Mouse (Mus musculus) kidney, postnatal 10 days (tissue): ENCODE data around the gene Olfr458.
"Not testable (repeated sequence)": the region's sequence is repeated elsewhere in the genome, so short reads cannot be mapped to it uniquely, and the experiment has no call there.

Experiments
- DNase-seq: peaks from one replicate; pipeline ENCODE4 v3.0.0; 2021; ENCODE audit warnings: mixed read lengths

The Olfr458 gene

DNA sequence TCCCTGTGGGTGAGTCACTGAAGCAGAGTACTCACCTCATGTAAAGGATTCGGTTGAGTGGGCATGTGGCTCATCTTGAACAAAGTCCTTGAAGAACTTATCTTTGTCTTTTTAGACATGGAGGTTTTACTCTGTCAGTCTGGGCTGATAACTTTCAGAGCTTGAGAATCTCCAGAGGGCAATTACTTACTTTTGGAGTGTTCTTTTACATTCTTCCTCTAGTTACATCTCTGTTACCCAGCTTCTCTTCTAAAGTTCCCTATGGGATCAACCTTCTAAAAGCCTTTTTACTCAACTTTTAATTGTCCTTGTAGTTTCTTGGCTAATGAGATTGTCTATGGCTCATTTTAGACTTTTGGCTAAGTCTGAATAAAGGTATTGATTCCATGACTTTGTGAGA lies at the start of gene Olfr458:
Gene Olfr458, minus strand, starts transcription at position 101 of the 400 bp plus-strand sequence.
- no peak for DNase-seq

DNA sequence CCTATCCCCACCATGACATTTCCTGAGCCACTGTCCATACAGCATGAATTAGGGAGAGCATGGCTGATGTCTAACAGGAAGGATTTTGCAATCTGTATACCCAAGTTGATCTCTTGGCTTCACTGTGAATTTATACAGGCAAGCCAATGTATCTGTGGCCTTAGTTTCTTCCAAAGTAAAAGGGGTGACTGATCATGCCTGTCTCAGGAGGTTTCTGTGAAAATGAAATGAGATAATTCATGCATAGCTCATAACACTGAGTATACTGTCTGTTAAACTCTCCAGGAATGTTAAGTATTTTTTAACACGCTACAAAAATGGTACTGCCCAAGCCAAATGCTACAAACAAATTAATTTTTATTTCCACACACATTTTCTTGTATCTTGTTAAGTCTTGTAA lies 48.5 kb upstream of the Olfr458 start:
- DNase-seq, result no peak

DNA sequence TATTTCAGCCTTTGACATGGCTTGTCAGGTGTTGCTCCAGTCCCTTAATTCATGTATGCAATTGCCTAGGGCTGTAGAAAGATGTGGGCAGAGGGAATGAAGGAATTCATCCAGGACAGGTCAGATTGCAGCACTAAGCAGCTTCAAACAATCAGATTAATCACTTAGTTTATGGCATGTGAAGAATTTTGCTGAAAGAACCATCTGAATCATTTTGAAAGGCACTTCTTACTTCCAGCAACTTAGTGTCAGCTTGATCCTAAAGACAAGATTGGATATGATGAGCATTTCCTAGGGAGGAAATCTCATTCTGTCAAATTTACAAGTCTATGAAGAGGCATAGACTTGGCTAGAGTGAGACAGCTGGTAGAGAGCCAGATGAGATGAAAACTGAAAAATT lies 44.3 kb upstream of the Olfr458 start:
- no peak for DNase-seq

DNA sequence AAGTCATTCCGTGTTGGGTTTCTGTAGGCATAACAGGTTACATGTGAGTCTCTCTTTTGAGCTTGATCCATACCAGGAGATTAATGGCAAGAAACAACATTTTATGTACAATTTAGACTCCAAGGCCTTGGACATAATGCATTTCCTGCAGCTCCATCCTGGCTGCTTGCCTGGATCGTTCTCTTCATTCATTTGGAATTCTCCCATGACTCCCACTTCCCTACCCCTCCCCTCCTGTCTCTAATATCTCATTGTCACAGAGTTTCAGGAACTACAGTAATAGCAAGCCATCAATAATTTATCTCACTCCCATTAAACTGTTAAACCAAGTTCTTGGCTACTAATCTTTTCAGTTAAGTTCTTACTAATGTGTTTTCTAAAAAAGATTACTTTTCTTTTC lies 38.5 kb upstream of the Olfr458 start:
- peak; percentile 79 for DNase-seq

DNA sequence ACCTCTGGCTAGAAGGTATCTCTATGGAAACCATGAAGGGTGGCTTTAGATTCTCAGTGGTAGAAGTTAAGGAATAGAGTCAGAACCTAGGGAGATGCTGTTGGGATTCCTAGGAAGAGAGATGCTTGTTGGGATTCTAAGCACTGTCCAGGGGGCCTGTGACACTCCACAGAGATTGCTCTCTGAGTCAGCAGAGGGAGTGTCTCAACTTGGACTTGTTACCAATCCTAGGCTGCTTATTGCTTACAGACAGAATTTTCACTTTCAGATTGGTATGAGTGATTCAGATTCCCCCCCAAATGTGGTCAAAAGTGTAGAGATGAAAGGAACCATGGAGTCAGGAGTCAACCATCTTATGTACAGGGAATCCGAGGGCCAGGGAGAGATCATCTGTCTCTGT lies 24.7 kb upstream of the Olfr458 start:
- no peak for DNase-seq

DNA sequence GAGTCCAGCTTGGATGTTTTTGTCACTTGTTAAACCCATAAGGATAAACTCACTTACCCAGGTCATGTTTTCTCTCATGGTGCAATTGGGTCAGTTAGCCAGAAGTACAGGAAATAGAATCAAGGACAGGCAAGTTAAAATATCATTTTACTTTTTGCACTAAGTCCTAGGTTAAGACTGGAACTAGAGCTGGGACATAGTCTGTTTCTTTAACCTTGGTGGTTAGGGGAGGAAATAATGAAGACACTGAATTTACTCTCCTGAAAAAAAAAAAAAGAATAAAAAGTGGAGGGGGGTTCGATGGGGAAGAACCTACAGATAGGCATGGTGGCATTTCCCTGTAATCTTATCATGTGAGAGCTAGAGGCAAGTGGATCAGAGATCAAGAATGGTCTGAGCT lies 22.1 kb upstream of the Olfr458 start, which contains the start of gene Olfr456:
Gene Olfr456, minus strand, starts transcription at position 101 of the 400 bp plus-strand sequence.
- no peak for DNase-seq

DNA sequence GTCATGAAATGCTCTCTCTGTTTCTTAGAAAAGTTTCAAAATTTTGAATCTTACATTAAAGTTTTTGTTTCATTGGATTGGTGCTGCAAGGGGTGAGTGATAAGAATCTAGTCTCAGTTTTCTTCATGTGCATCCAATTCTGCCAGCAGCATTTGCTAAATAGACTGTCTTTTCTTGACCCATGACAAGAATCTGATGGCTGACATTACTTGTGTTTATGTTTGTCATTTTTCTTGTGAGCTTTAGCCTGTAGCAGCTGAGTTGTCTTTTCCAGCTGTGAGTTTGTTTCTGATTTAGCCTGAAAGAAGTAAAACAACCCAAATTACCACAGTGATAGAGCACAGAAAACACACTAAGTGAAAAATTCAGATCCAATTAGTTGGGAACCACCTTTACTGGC lies 19.6 kb upstream of the Olfr458 start:
- no peak for DNase-seq

DNA sequence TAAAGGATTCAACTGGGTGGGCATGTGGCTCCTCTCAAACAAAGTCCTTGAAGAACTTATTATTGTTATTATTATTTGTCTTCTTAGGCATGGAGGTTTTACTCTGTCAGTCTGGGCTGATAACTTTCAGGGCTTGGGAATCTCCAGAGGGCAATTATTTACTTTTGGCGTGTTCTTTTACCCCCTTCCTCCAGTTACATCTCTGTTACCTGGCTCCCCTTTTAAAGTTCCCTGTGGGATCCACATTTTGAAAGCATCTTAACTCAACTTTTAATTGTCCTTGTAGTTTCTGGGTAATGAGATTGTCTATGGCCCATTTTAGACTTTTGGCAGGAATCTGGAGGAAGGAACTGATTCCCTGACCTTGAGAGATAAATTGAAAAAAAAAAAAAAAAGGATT lies 11.2 kb upstream of the Olfr458 start, which contains the start of gene Olfr457:
Gene Olfr457, minus strand, starts transcription at position 101 of the 400 bp plus-strand sequence.
- DNase-seq, result no peak

DNA sequence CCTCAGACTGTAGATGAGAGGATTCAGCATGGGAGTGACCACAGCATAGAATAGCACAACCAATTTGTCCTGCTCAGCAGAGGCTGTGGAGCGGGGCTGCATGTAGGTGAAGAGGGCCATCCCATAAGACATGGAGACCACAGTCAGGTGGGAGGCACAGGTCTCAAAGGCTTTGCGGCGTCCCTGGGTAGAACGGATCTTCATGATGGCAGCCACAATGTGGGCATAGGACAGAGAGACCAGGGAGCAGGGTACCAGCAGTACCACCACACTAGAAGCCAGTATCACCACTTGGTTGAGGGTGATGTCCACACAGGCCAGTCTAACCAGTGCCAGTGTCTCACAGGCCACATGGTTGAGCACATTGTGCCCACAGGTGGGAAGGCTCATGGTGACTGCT lies 6.3 kb upstream of the Olfr458 start:
- not testable (repeated sequence) for DNase-seq

DNA sequence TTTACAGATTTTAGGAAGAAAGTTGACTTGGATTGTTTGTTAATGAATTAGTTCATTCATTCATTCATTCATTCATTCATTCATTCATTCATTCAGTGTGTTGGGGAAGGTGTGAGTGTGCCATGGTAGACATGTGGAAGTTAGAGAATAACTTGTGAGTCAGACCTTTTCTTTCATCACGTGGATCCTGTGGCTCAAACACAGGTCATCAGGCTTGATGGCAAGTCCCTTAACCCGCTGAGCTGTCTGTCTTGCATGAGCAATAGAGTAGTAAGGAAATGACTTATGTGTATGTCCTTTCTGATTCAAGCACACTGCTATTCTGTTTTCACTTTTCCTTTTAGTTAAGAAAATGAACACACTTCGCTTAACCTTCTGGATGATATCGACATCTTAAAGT lies 5.5 kb upstream of the Olfr458 start:
- no peak for DNase-seq

DNA sequence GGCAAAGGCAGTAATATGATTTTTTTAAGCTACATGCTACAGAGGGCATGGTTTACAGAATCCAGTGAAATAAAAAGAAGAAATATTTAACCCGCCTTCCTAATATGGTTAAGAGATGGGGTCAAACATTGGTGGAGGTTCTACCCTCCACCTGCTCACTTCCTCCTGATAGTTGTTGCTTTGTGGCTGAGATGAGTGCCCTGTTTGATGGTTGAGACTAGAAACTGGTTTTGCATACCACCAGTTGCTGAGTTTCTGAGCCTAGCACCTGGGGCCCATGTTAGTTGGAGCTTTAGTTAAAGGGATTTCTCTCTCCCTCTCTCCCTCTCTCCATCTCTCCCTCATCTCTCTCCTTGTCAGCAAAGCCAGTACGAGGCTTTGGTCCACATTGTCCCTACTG lies 17.6 kb downstream of the Olfr458 start:
- no peak for DNase-seq

DNA sequence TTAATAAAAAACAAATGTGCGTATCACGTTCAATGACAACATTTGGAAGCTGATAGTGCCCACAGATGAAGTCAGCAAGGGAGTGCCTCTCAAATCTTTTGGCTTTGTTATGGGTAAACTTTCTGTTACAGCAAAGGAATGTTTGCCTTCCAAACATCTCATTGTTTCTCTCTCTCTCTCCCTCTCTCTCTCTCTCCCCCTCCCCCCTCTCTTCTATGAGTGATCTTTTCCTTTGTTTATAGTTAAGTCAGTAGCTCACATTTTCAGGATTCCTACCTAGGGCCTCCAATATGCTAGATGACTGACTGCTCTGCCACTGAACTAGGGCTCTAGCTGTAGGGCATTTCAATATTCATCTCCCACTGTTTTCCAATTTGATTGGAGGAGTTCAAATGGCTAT lies 20.5 kb downstream of the Olfr458 start:
- no peak for DNase-seq

DNA sequence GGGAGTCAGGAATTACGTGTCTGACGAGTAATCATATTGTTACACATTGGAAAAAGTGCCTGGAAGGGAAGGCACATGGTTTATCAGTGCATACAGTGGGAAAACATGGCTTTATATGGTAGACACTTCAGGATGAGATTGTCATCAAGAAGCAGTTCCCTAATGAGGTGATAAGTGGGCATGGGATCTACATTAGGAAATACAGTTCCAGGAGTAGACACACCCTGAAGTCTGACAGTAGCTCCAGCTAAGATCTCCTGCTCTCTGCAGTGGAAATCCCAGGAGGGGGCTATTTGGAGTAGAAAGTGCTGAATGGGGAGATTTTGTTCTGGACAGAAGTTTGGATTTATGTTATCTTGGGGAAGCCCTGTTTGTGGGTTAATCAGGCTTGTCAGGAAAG lies 23.6 kb downstream of the Olfr458 start:
- DNase-seq, result no peak

DNA sequence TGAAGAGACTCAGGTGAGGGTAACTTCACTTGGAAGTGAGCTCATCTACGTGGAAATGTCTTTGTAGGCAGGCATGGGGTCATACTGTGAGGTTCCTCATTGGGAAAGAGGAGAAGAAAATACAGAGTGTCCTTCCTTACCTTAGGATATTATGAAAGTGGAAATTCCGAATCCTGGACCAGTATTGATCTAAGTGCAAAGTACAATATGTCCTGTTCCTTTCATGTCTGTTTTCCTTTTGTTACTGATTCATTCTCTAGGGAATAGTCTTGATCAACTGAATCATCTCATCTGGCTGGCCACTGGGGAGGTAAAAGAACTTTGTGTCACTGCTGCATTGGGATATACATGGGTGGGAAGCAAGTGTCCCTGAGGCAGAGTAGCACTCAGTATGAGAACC lies 29.5 kb downstream of the Olfr458 start:
- DNase-seq, result no peak

DNA sequence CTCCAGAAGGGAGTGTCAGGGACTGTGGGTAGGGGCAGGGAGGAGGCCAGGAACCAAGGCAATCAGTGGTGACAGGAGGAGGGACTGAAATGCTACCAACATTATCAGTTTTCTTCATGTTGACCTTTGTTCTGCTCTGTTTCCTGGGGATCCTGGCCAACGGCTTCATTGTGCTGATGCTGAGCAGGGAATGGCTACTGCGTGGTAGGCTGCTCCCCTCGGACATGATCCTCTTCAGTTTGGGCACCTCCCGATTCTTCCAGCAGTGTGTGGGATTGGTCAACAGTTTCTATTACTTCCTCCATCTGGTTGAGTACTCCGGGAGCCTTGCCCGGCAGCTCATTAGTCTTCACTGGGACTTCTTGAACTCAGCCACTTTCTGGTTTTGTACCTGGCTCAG lies 30.6 kb downstream of the Olfr458 start, which contains the start of gene Tas2r126:
Gene Tas2r126, plus strand, starts transcription at position 90 of the 400 bp plus-strand sequence.
- peak; percentile 13 for DNase-seq

DNA sequence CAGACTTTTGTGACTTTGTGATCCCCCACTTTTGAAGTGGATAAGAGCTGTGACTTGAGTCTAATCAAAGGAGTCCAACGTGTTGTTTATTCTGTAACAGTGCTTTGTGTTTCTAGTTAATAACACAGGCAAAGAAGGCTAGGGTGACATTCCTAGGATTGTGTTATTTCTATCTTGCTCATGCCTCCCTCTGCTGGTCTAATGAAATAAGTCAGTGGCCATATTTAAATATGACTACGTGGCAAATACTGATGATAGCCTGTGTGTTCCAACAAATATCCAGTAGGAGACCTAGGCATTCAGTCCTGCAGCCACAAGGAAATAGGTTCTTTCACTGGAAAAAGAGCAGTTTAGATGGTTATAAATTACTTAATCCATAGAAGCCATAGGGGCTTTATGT lies 31.4 kb downstream of the Olfr458 start:
- DNase-seq, result no peak

DNA sequence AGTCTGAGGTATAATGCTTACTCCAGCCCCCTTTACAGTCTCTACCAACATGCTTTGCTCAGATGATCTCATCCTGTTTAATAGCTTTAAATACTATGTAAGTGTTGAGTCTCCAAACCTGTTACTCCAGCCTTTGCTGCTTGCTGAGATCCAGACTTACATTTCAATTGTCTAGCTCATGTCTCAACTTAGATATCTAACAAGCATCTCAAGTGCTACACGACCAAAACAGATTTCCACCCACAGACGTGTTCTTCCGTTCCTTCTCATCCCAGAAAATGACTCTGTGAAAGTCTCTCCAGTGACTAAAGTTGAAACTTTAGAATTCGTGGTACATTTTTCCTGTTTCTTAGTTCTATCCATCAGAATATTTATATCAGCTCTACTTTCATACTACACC lies 38.7 kb downstream of the Olfr458 start:
- DNase-seq, result no peak

DNA sequence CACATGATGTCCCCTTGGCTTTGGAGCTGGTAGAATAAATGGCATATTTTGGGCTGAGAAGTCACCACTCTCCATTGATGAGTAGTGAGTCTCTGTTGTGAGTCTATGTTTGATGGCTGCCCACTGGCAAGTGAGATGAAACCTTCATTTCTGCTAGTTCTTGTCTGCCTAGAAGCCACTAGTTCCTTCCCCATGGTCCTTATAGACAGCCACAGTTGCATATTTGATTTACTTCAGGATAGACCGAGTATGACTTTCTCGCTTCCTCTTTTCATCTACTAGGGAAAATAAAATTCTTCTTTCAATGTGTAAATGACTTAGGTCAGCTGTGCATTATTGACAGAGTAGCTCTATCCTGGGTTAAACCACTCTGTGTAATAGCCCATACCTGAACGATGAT lies 40.5 kb downstream of the Olfr458 start:
- no peak for DNase-seq

DNA sequence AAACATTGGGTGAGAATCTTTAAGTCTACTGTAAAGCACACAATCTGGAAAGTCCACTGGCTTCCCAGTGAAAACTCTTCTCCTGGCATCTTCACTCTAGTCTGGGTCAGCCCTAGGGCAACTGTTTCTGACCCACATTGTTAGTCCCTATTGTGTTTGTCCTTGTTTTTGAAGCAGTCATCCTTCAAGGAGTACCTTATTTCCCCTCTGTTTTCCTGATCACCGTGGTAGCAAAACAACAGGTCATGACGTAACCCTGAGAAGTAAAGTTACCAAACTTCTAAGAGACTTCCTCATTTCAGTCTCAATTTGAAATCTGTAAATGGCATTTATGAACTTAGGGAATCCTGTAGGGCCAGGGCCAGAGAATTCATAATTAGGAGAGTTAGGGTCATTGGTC lies 43.6 kb downstream of the Olfr458 start:
- no peak for DNase-seq

DNA sequence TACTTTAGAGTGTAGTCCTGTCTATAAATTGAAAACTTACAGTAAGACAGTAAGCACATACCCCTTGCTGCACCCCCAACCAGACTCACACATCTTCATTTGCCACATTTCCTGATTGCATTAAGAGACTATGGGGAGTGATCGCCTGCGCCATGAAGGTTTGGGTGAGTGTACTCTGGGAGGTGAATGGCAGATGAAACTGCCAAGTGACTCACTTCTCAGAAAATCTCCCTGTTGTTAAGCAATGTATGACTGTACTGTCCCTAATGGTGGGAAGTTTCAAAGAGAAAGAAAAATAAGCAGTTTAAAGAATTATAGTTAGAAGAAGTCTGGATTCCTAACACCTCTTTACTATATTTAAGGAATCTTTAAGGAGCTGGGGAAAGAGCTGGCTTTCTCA lies 45.6 kb downstream of the Olfr458 start:
- DNase-seq, result no peak
